Mouse (Mus musculus): ENCODE measurements around the gene Tmem136. TPM values are rescaled to one million over a fixed set of nuclear protein-coding genes. Genes with fewer than 3 reads are reported as not detected.

The Tmem136 gene
- total and polyA plus RNA-seq, 3 experiments: 0.17 to 3.8 (median 0.34) TPM

DNA sequence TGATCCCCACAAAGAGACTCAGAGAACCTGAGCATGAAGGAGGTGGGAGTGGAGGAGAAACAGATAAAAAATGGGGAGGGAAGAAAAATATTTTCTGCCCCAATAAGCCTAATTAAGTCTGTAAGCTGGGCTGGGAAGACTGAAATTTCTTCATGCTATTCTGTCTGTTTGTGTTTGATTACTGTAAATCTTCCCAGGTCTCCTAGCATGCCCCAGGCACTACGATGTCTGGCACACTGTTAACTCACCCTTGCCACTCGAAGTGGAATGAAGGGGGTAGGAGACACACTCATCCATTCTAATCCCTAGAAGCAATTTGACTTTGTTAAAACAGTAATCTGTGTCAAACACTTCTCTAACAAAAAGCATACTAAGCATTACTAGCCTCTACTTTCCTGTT, 44.6 kb downstream of the Tmem136 start:
- H3K27me3 ChIP-seq (replicated peaks): no peaks in the 10 kb centered on the region
- H3K9me3 ChIP-seq (replicated peaks; ENCODE audit: low read length): no peaks in the 10 kb centered on the region
- no peak overlapping the region for H3K4me3 ChIP-seq (replicated peaks in 1 of 3; ENCODE audit: low read depth in 2 of 3, low read length in 2 of 3, poor library complexity in 1 of 3)
- no peak for TF ChIP-seq SMC3 (IDR thresholded peaks at IDR 0.05; ENCODE audit: low read depth, low read length)
- TF ChIP-seq NRF1 (IDR thresholded peaks at IDR 0.05; ENCODE audit: low read depth, low read length): no peak
- no peak for TF ChIP-seq ELF1 (IDR thresholded peaks at IDR 0.05; ENCODE audit: low read depth, low read length)
- no peak for TF ChIP-seq USF1 (IDR thresholded peaks at IDR 0.05; ENCODE audit: low read depth, low read length)
- no peak for TF ChIP-seq PAX5 (IDR thresholded peaks at IDR 0.05; ENCODE audit: low read length)
- TF ChIP-seq JUN (IDR thresholded peaks at IDR 0.05; ENCODE audit: insufficient read depth, low read depth, low read length): no peak
- no peak for TF ChIP-seq MAX (IDR thresholded peaks at IDR 0.05; ENCODE audit: low read length)
- TF ChIP-seq RCOR1 (conservative IDR thresholded peaks at IDR 0.05; ENCODE audit: low read depth, low read length): no peak
- no peak for TF ChIP-seq CHD1 (IDR thresholded peaks at IDR 0.05; ENCODE audit: low read depth, low read length)
- no peak for TF ChIP-seq ZMIZ1 (IDR thresholded peaks at IDR 0.05; ENCODE audit: low read depth, low read length)
- TF ChIP-seq JUND (conservative IDR thresholded peaks at IDR 0.05; ENCODE audit: low read depth, low read length): no peak
- DNase-seq (ENCODE audit: extremely low read depth): no peak
- no peak overlapping the region for H3K4me2 ChIP-seq (ENCODE audit: insufficient read depth, low read depth, poor library complexity, severe bottlenecking)
- H3K79me2 ChIP-seq (replicated peaks; ENCODE audit: control insufficient read depth, extremely low read depth, insufficient read depth, poor library complexity, severe bottlenecking): peaks cover 4% of the 10 kb centered on the region; the same call in 1 of the 2 replicates
- H3K36me3 ChIP-seq (replicated peaks in 1 of 2; ENCODE audit: control insufficient read depth in 1 of 2, insufficient read depth in 1 of 2, low read length in 1 of 2): peaks cover 0 to 3% of the 10 kb centered on the region in 2 experiments
- dilution Hi-C loops (cut with MboI; ENCODE audit: extremely low pct_ligation_motif_present, extremely low pct_unique_long_range_greater_than_20kb, low sequenced_read_pairs): no loop called here
- H3K9ac ChIP-seq (ENCODE audit: insufficient read depth, low read depth): no peak overlapping the region
- in situ Hi-C loops (cut with MboI; ENCODE audit: low pct_ligation_motif_present, low pct_unique_long_range_greater_than_20kb, low sequenced_read_pairs): no loop called here
- H3K27ac ChIP-seq (ENCODE audit: insufficient read depth, low read depth): no peak overlapping the region
- H3K4me1 ChIP-seq (ENCODE audit: control insufficient read depth in 1 of 2, insufficient read depth in 2 of 2): peaks cover 15 to 62% of the 10 kb centered on the region in 2 experiments

- no peak overlapping the region; the same call in 1 of the 2 replicates for H3K4me2 ChIP-seq (ENCODE audit: insufficient read depth, low read depth, poor library complexity, severe bottlenecking)
- H3K79me2 ChIP-seq (replicated peaks; ENCODE audit: control insufficient read depth, extremely low read depth, insufficient read depth, poor library complexity, severe bottlenecking): peaks cover 4% of the 10 kb centered on the region; the same call in 1 of the 2 replicates
- no peak overlapping the region for H3K4me3 ChIP-seq (replicated peaks in 1 of 3; ENCODE audit: low read depth in 2 of 3, low read length in 2 of 3, poor library complexity in 1 of 3)
- in situ Hi-C loops (cut with MboI; ENCODE audit: low pct_ligation_motif_present, low pct_unique_long_range_greater_than_20kb, low sequenced_read_pairs) (no loop called here), dilution Hi-C loops (cut with MboI; ENCODE audit: extremely low pct_ligation_motif_present, extremely low pct_unique_long_range_greater_than_20kb, low sequenced_read_pairs) (no loop called here)
- H3K4me1 ChIP-seq (ENCODE audit: control insufficient read depth in 1 of 2, insufficient read depth in 2 of 2): peaks cover 14 to 57% of the 10 kb centered on the region in 2 experiments
- DNase-seq (ENCODE audit: extremely low read depth): no peak
- H3K27ac ChIP-seq (ENCODE audit: insufficient read depth, low read depth): no peak overlapping the region
- TF ChIP-seq KAT2A (IDR thresholded peaks at IDR 0.05; ENCODE audit: insufficient replicate concordance, low read length) (no peak), NELFE (IDR thresholded peaks at IDR 0.05; ENCODE audit: low read depth, low read length) (no peak), E2F4 (IDR thresholded peaks at IDR 0.05; ENCODE audit: insufficient replicate concordance, low read depth, low read length) (no peak), HCFC1 (IDR thresholded peaks at IDR 0.05; ENCODE audit: low read depth, low read length) (no peak), BHLHE40 (IDR thresholded peaks at IDR 0.05; ENCODE audit: low read depth, low read length) (no peak), ZNF384 (IDR thresholded peaks at IDR 0.05; ENCODE audit: low read depth, low read length) (no peak), PAX5 (IDR thresholded peaks at IDR 0.05; ENCODE audit: low read length) (no peak), SMC3 (IDR thresholded peaks at IDR 0.05; ENCODE audit: low read depth, low read length) (no peak), EP300 (IDR thresholded peaks at IDR 0.05; ENCODE audit: low read length) (no peak), TCF12 (IDR thresholded peaks at IDR 0.05; ENCODE audit: low read depth, low read length) (no peak), CHD2 (IDR thresholded peaks at IDR 0.05; ENCODE audit: low read length) (no peak), POLR2AphosphoS2 (IDR thresholded peaks at IDR 0.05; ENCODE audit: low read depth, low read length) (no peak)
- no peak overlapping the region for H3K9ac ChIP-seq (ENCODE audit: insufficient read depth, low read depth)
- no peaks in the 10 kb centered on the region for H3K27me3 ChIP-seq (replicated peaks)
- peaks cover 0 to 3% of the 10 kb centered on the region in 2 experiments for H3K36me3 ChIP-seq (replicated peaks in 1 of 2; ENCODE audit: control insufficient read depth in 1 of 2, insufficient read depth in 1 of 2, low read length in 1 of 2)
- no peaks in the 10 kb centered on the region for H3K9me3 ChIP-seq (replicated peaks; ENCODE audit: low read length)
These were observed 45.2 kb downstream of the Tmem136 start for GRCm38 (mm10) chr9:43071176-43071575.
